Mouse (Mus musculus) liver, postnatal 0 days (tissue): Measurements from ENCODE around the gene Fahd1.

ENCODE experiments used
- CTCF ChIP-seq: sonication (generic); IDR thresholded peaks from 2 replicates; pipeline ENCODE4 v1.5.1; 2016; ENCODE audit warnings: antibody characterized with exemption, low read depth
- EP300 ChIP-seq: IDR thresholded peaks from 2 replicates; pipeline ENCODE4 v1.6.1; 2016; ENCODE audit warnings: antibody characterized with exemption, low read depth, mild to moderate bottlenecking

- TF ChIP-seq EP300 (no peak), CTCF (no peak)
Observed at GRCm38 (mm10) chr17:24892785-24893184, 42.6 kb upstream of the Fahd1 start.
